Mouse (Mus musculus) liver, embryonic 14.5 days (tissue): ENCODE measurements around the gene Ptch1.

Experiments used
- CTCF ChIP-seq: IDR thresholded peaks from 2 replicates; pipeline ENCODE4 v1.5.1; 2016; ENCODE audit warnings: antibody characterized with exemption, low read depth, control low read depth
- EP300 ChIP-seq: IDR thresholded peaks from 2 replicates; pipeline ENCODE4 v1.6.1; 2016; ENCODE audit warnings: antibody characterized with exemption, low read depth

DNA sequence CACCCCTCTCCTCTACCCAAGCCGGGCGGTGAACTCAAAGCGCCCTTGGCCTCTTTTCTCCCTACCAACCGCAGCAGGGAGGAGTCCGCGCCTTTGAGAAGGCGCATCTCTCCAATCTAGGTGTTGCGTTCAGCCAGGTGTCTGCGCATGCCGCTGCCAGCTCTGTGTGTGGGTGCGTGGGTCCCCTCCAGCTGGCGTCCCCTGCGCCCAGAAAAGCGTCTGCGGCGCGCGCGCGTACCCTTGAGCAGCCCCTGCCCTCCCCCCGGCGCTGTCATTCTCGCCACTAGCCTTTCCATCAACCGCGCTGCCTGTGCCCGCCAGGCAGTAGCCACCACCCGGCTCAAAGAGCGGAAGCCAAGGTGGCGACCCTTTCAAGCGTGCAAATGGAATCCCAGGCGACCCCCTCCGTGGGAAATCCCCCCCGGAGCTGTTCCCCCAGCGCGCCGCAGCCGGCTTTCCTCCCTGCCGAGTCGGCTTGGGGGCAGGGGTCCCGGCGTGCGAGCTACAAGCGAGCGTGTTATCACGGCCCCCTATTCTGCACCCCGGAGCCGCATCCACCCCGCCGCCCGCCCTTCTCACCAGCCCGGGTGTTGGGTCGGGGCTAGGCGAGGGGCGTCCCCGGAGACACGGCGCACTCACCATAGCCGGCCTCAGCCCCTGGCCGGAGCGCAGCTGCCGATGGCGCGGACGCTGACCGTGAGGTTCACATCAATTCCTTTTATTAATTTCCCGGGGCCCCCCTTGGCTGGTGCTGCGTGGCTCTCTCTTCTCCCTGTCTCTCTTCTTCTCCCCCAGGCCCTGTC, 744 bp downstream of the Ptch1 start:
- no peak for TF ChIP-seq CTCF
- no peak for TF ChIP-seq EP300
